Mouse (Mus musculus) neutrophil, adult 5-6 weeks (primary cell): ENCODE data around the gene Gm20917. TPM values are rescaled to one million over a fixed set of nuclear protein-coding genes. Genes with fewer than 3 reads are reported as not detected.
"Not testable (repeated sequence)": the region's sequence is repeated elsewhere in the genome, so short reads cannot be mapped to it uniquely, and the experiment has no call there.

ENCODE experiments used
- ATAC-seq: fragments of 151-379, 151-347 bp; 2 replicates; pipeline ENCODE4 v1.8.0; 2017; ENCODE audit warnings: mild to moderate bottlenecking, moderate TSS enrichment; ENCODE audit not compliant: insufficient number of reproducible peaks, poor library complexity, low FRiP score, severe bottlenecking; ENCODE audit errors: extremely low read depth
- total RNA-seq: library from RNA; stranded (forward); fragments of 200-1000 nt; gene quantifications from 2 replicates; pipeline ENCODE4 v1.2.3, GENCODE M21; 2017

The Gm20917 gene
- not detected in 2 replicates for total RNA-seq

GRCm38 (mm10) chrY:79151022-79151421 is at the start of gene Gm20917:
Gene Gm20917 (minus strand): TSS chrY:79151122.
- ATAC-seq = not testable (repeated sequence)

Other genes with a start within 250 kb of the Gm20917 start
- gene Gm20916, start 168.4 kb upstream of the Gm20917 start, total RNA-seq = not detected in 2 replicates